Mouse (Mus musculus) ES-Bruce4 (cell line): ENCODE data around the gene Tnfsf9. TPM values are rescaled to one million over a fixed set of nuclear protein-coding genes. Genes with fewer than 3 reads are reported as not detected.
A peak's percentile ranks its signal among the peaks of the same experiment; 100 is the strongest.

ENCODE experiments used
- H3K27ac ChIP-seq: 2 replicates; pipeline ENCODE4 v1.5.1; 2012; ENCODE audit warnings: low read length, inconsistent platforms; ENCODE audit not compliant: insufficient read depth
- H3K27me3 ChIP-seq: 2 replicates; pipeline ENCODE4 v1.6.1; 2012; ENCODE audit warnings: mild to moderate bottlenecking, low read length, inconsistent platforms; ENCODE audit not compliant: control insufficient read depth, poor library complexity, insufficient read depth, severe bottlenecking
- H3K36me3 ChIP-seq: 2 replicates; pipeline ENCODE4 v1.6.1; 2012; ENCODE audit warnings: inconsistent platforms, mild to moderate bottlenecking, low read length, moderate library complexity; ENCODE audit not compliant: control insufficient read depth, poor library complexity, insufficient read depth, severe bottlenecking
- H3K4me1 ChIP-seq: one replicate; pipeline ENCODE4 v1.8.1; 2011; ENCODE audit warnings: low read length; ENCODE audit not compliant: control insufficient read depth, insufficient read depth
- H3K4me3 ChIP-seq: 2 replicates; pipeline ENCODE4 v1.5.1; 2011; ENCODE audit warnings: low read depth, mild to moderate bottlenecking, low read length
- H3K9ac ChIP-seq: 2 replicates; pipeline ENCODE4 v1.6.1; 2012; ENCODE audit warnings: low read depth, mild to moderate bottlenecking, inconsistent platforms; ENCODE audit not compliant: poor library complexity, severe bottlenecking
- H3K9me3 ChIP-seq: replicated peaks from 2 replicates; pipeline ENCODE4 v1.6.1; 2012; ENCODE audit warnings: mild to moderate bottlenecking, low read length, inconsistent platforms; ENCODE audit not compliant: control insufficient read depth, poor library complexity, insufficient read depth, severe bottlenecking
- CTCF ChIP-seq: IDR thresholded peaks from one replicate; pipeline ENCODE4 v1.8.1; 2011; ENCODE audit warnings: low read depth, low read length
- EP300 ChIP-seq: IDR thresholded peaks from 2 replicates; pipeline ENCODE4 v1.6.1; 2011; ENCODE audit warnings: low read depth, low read length; ENCODE audit not compliant: insufficient read depth
- POLR2A ChIP-seq: IDR thresholded peaks from one replicate; pipeline ENCODE4 v1.8.1; 2011; ENCODE audit warnings: low read length; ENCODE audit not compliant: insufficient read depth
- polyA plus RNA-seq: library from polyadenylated mRNA; stranded (reverse); fragments of >200 nt; gene quantifications from 2 replicates; pipeline ENCODE4 v1.2.4, GENCODE M21; 2011; ENCODE audit warnings: low read depth; ENCODE audit not compliant: missing spikeins, insufficient read depth, insufficient read length

The Tnfsf9 gene
- polyA plus RNA-seq, 1 experiment, result 9.1 TPM

DNA sequence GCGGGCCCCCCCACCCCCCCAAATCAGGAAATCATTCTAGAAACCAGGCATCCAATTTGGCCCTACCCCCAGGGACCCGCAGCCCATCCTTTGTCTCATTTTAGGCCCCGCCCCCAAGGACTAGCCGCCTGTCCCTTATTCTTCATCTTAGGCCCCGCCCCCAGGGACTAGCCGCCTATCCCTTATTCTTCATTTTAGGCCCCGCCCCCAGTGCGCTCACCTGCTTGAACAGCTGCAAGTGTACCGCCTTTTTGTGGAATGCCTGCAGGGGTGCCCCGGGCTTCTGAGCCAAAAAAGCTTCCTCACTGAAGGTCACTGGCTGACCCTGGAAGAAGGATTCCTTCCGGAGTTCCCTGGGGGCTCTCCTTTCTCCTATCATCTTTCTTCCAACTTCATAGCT is 34.4 kb upstream of the Tnfsf9 start:
- H3K9ac ChIP-seq, result peak overlapping the region; percentile 57
- H3K27ac ChIP-seq, result peak overlapping the region; percentile 48; the same call in 1 of the 2 replicates
- no peak for TF ChIP-seq CTCF
- TF ChIP-seq EP300, result peak; percentile 79; the same call in 1 of the 2 replicates
- H3K36me3 ChIP-seq, result 0 out of 2 replicates have a peak, but pooled peaks cover 2% of the 10 kb centered on the region
- H3K9me3 ChIP-seq, result no peaks in the 10 kb centered on the region
- peak overlapping the region; percentile 69 for H3K4me3 ChIP-seq
- H3K27me3 ChIP-seq, result no peaks in the 10 kb centered on the region
- H3K4me1 ChIP-seq, result peaks cover 16% of the 10 kb centered on the region

DNA sequence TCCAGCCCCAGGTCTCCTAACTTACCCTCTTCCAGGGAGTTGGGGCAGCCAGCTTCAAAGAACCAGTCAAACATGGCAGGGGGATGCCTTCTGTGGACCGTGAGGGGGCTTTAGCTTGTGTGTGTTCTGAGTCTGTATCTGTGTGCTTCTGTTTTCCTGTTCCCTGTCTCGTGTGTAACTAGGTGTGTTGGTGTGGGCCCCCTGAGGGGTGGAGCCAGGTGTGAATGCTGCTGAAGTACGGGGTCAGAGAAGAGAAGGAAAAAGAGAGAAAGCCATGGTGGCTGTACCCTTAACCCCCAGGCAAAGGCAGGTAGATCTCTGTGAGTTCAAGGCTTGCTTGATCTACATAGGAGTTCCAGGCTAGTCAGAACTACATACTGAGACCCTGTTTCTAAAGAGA is 28.2 kb upstream of the Tnfsf9 start:
- H3K4me3 ChIP-seq, result no peak overlapping the region
- peaks cover 10% of the 10 kb centered on the region for H3K4me1 ChIP-seq
- H3K9ac ChIP-seq, result no peak overlapping the region
- no peaks in the 10 kb centered on the region for H3K36me3 ChIP-seq
- H3K9me3 ChIP-seq, result no peaks in the 10 kb centered on the region
- TF ChIP-seq CTCF, result no peak
- TF ChIP-seq EP300, result no peak
- TF ChIP-seq POLR2A, result no peak
- H3K27ac ChIP-seq, result no peak overlapping the region
- H3K27me3 ChIP-seq, result no peaks in the 10 kb centered on the region

DNA sequence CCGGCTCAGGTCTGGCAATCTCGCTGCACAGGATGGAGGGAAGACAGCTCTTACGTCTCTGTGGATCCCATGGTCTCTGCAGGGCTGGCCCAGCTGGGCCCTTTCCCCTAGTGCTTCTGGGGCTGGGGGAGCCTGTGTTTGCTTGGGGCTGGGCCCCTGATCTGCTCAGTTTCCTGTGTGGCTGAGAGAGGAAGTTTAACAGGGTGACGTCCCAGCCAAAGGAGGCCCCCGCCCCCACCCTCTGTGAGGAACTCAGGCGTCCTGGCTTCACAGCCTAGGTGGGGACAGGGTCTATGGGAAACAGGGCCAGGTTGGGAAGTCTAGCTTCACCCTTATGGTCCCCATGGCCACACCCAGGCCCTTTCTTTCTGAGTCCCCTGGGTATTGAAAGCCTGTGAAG is 26.8 kb upstream of the Tnfsf9 start, which contains the start of gene Dennd1c:
Gene Dennd1c (minus strand): TSS at position 179 of the 400 bp plus-strand sequence.
- H3K4me3 ChIP-seq, result no peak within 1 kb of the TSS
- H3K27me3 ChIP-seq, result no peaks in the 10 kb centered on the region
- peaks cover 8% of the 10 kb centered on the region for H3K4me1 ChIP-seq
- no peaks in the 10 kb centered on the region for H3K36me3 ChIP-seq
- no peak within 1 kb of the TSS for H3K9ac ChIP-seq
- no peaks in the 10 kb centered on the region for H3K9me3 ChIP-seq
- H3K27ac ChIP-seq, result no peak within 1 kb of the TSS
- TF ChIP-seq CTCF (no peak), EP300 (no peak), POLR2A (no peak)

DNA sequence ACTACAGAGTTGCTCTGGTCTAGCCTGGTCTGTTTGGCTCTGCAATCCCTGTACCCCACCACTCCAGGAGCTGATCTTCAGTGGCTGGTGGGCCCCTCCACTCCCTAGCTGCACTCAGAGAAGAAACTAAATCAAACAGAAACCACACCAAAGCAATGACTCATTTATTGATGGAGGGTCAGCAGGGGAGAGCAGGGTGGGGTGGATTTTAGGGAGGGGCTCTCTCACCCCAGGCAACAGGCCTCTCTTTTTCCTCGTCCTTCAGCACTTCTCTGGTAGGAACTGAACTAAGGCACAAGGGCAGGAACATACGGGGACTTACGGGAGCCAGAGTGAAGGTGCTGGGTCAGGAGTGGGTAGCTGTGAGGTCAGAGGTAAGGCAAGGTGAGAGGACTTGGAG is 25.2 kb upstream of the Tnfsf9 start:
- Histone ChIP-seq H3K36me3 (no peaks in the 10 kb centered on the region), H3K27me3 (no peaks in the 10 kb centered on the region), H3K4me3 (no peak overlapping the region), H3K9ac (no peak overlapping the region), H3K9me3 (no peaks in the 10 kb centered on the region), H3K4me1 (peaks cover 2% of the 10 kb centered on the region), H3K27ac (no peak overlapping the region)
- TF ChIP-seq POLR2A (no peak), CTCF (no peak), EP300 (no peak)

DNA sequence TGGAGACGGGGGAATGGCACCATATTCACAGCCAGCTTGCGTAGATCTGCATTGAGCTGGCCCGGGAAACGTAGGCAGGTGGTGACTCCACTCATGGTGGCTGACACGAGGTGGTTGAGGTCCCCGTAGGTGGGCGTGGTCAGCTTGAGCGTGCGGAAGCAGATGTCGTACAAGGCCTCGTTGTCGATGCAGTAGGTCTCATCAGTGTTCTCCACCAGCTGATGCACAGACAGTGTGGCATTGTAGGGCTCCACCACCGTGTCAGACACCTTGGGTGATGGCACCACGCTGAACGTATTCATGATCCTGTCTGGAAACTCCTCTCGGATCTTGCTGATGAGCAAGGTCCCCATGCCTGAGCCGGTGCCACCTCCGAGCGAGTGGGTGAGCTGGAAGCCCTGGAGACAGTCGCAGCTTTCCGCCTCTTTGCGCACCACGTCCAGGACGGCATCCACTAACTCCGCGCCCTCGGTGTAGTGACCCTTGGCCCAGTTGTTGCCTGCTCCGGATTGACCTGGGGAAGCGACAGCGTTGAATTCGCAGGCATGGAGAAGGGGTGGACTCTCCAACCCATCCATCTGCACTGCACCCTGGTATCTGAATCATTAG is 23.8 kb upstream of the Tnfsf9 start:
- Histone ChIP-seq H3K27me3 (no peaks in the 10 kb centered on the region), H3K36me3 (no peaks in the 10 kb centered on the region), H3K4me3 (no peak overlapping the region), H3K9ac (no peak overlapping the region), H3K9me3 (no peaks in the 10 kb centered on the region), H3K27ac (no peak overlapping the region), H3K4me1 (peaks cover 2% of the 10 kb centered on the region)
- no peak for TF ChIP-seq EP300
- no peak for TF ChIP-seq POLR2A
- TF ChIP-seq CTCF, result no peak

DNA sequence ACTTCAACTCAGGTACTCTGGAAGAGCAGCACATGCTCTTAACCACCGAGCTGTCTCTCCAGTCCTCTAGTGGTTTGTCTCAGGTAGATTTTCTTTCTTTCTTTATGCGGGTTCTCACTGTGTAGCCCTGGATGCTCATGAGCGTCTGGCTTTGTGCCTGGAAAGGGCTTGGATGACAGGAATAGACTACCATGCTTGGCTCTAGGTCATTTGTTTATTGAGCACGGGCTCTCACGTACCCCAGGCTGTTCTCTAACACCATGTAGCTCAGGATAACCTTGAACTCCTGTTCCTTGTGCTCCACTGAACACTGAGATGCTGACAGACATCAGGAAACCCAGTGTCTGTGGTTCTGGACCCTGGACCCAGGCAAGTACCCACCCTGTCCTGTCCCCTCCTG is 22.6 kb upstream of the Tnfsf9 start:
- TF ChIP-seq POLR2A (no peak), EP300 (no peak), CTCF (no peak)
- Histone ChIP-seq H3K4me3 (no peak overlapping the region), H3K27ac (no peak overlapping the region), H3K4me1 (peaks cover 2% of the 10 kb centered on the region), H3K9me3 (no peaks in the 10 kb centered on the region), H3K36me3 (no peaks in the 10 kb centered on the region), H3K27me3 (no peaks in the 10 kb centered on the region), H3K9ac (no peak overlapping the region)
